Mouse (Mus musculus) limb, embryonic 14.5 days (tissue): ENCODE results near the gene Prkce. TPM values are rescaled to one million over a fixed set of nuclear protein-coding genes. Genes with fewer than 3 reads are reported as not detected.

ENCODE experiments used
- ATAC-seq: fragments of 200-750 bp; cut with Nextera tagmentation; 2 replicates; pipeline ENCODE4 v1.8.0; 2017; ENCODE audit warnings: low read depth, moderate number of reproducible peaks, moderate TSS enrichment; ENCODE audit not compliant: low FRiP score
- DNase-seq: peaks from one replicate; pipeline ENCODE4 v3.0.0-alpha.2; 2015; ENCODE audit warnings: low spot score
- H3K27ac ChIP-seq: fragments of 300-500 bp; sonication (generic); replicated peaks from 2 replicates; pipeline ENCODE4 v1.5.1; 2014; ENCODE audit warnings: low read depth, mild to moderate bottlenecking, low read length, moderate library complexity, mixed read lengths
- H3K27me3 ChIP-seq: fragments of 300-500 bp; sonication (generic); 2 replicates; pipeline ENCODE4 v1.6.1; 2014; ENCODE audit warnings: low read length, mixed read lengths; ENCODE audit not compliant: control insufficient read depth, insufficient read depth
- H3K36me3 ChIP-seq: fragments of 300-500 bp; sonication (generic); 2 replicates; pipeline ENCODE4 v1.6.1; 2014; ENCODE audit warnings: mild to moderate bottlenecking, low read length, moderate library complexity, mixed read lengths; ENCODE audit not compliant: control insufficient read depth, insufficient read depth
- H3K4me1 ChIP-seq: fragments of 300-500 bp; sonication (generic); 2 replicates; pipeline ENCODE4 v1.6.1; 2014; ENCODE audit warnings: antibody characterized with exemption, low read length, mixed read lengths; ENCODE audit not compliant: control insufficient read depth, insufficient read depth
- H3K4me2 ChIP-seq: fragments of 300-500 bp; sonication (generic); replicated peaks from 2 replicates; pipeline ENCODE4 v1.6.1; 2014; ENCODE audit warnings: low read depth, mild to moderate bottlenecking, low read length, moderate library complexity; ENCODE audit not compliant: severe bottlenecking
- H3K4me3 ChIP-seq: fragments of 300-500 bp; sonication (generic); replicated peaks from 2 replicates; pipeline ENCODE4 v1.5.1; 2014; ENCODE audit warnings: low read length
- H3K9ac ChIP-seq: fragments of 300-500 bp; sonication (generic); 2 replicates; pipeline ENCODE4 v1.6.1; 2014; ENCODE audit warnings: mild to moderate bottlenecking, low read depth, low read length, moderate library complexity; ENCODE audit not compliant: severe bottlenecking
- H3K9me3 ChIP-seq: fragments of 300-500 bp; sonication (generic); 2 replicates; pipeline ENCODE4 v1.6.1; 2016; ENCODE audit warnings: low read length; ENCODE audit not compliant: control insufficient read depth
- POLR2A ChIP-seq: fragments of 200-500 bp; IDR thresholded peaks from 2 replicates; pipeline ENCODE4 v1.8.0; 2012; ENCODE audit warnings: inconsistent platforms, mild to moderate bottlenecking, moderate library complexity, borderline replicate concordance; ENCODE audit not compliant: insufficient read depth, insufficient read length; ENCODE audit errors: extremely low read depth
- WGBS: fragments of 180-500 bp; shearing (Covaris S2); extraction: QIAGEN DNeasy Blood & Tissue Kit; methylation state at CpG from one replicate; pipeline ENCODE4 v1.1.7; 2014; 5-methylcytosine and 5-hydroxymethylcytosine counted together
- polyA plus RNA-seq, 2 experiments: library from polyadenylated mRNA; depleted of rRNA in 1 of 2; stranded (reverse) in 1 of 2; unstranded in 1 of 2; fragments of >200 nt; fragmentation: Nextera tagmentation in 1 of 2; extraction: Ambion mirVana in 1 of 2; gene quantifications; 2 replicates each; pipeline versions ENCODE4 v1.2.1 to v1.2.3; 2012 to 2014

Gene Prkce
- polyA plus RNA-seq, 2 experiments = 4.7 to 9.3 TPM

DNA sequence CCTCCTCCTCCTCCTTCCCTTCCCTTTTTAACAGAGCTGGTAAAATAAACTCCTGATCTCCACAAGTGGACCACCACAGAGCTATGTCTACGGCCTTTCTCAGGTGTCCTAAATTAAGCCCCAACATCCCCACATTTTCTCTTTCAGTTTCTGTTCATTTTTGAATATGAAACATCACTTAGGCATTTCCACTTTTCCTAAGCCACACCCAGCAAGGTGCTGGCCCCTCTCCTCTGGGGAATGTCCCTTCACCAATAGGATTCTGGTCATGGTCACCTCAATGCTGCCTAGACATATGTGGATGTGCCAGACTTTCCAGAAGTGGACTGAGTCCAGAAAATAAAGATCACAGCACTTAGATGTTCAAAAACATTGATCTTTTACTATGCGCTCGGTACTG is 193.3 kb downstream of the Prkce start:
- H3K9ac ChIP-seq = no peak overlapping the region
- H3K4me1 ChIP-seq = peaks cover 15% of the 10 kb centered on the region
- no peak for TF ChIP-seq POLR2A
- no peak overlapping the region for H3K4me3 ChIP-seq
- ATAC-seq = no peak
- H3K4me2 ChIP-seq = no peak overlapping the region
- H3K36me3 ChIP-seq = no peaks in the 10 kb centered on the region
- H3K27me3 ChIP-seq = no peaks in the 10 kb centered on the region
- H3K9me3 ChIP-seq = no peaks in the 10 kb centered on the region
- no peak overlapping the region for H3K27ac ChIP-seq
- no peak for DNase-seq
- WGBS = 85% methylated on average over 3 of the region's 3 CpGs

- H3K4me2 ChIP-seq = no peak overlapping the region
- WGBS = 64% methylated on average over 5 of the region's 5 CpGs
- no peak overlapping the region for H3K27ac ChIP-seq
- no peak for DNase-seq
- ATAC-seq = 0 out of 2 replicates have a peak, but pooled peaks have one; percentile 34
- no peak for TF ChIP-seq POLR2A
- no peaks in the 10 kb centered on the region for H3K27me3 ChIP-seq
- no peak overlapping the region for H3K9ac ChIP-seq
- H3K9me3 ChIP-seq = no peaks in the 10 kb centered on the region
- no peaks in the 10 kb centered on the region for H3K36me3 ChIP-seq
- peaks cover 20% of the 10 kb centered on the region for H3K4me1 ChIP-seq
- H3K4me3 ChIP-seq = no peak overlapping the region
These were observed 195.8 kb downstream of the Prkce start for GRCm38 (mm10) chr17:86363356-86363755.

DNA sequence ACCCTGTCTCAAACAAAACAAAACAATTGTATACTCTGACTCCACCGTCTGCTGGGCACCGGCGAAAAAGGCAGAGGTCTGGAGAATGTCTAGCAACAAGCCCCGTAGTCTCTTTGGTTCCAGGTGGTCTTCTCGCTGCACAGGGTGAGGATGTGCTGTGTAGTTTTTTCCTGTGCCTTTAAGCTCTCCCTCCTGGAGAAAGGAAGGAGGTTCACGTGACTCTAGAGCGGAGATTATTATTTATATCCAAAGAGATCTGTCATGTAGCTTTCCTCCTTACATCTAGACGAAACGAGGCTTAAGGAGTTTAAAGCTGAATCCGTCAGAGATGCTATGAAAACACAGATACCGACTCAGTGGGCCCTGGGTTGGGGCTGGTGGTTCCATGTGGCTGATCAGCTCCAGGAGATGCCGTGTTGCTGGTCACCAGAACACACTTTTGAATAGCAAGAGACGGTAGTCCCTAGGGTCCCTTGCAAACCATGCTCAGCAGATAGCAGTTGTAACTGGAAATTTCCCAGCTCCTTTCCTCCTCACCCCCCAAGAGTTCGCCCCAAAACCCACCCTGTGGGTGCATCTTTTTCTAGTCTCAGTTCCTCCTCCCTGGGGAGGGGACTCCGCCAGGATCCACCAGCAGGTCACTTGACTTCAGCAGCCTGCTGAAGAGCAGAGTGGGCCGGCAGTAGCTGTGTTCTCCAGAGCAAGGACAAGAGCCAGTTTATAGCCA is 196.9 kb downstream of the Prkce start:
- Histone ChIP-seq H3K9me3 (no peaks in the 10 kb centered on the region), H3K36me3 (no peaks in the 10 kb centered on the region), H3K4me2 (no peak overlapping the region), H3K27me3 (no peaks in the 10 kb centered on the region), H3K4me3 (no peak overlapping the region), H3K9ac (no peak overlapping the region), H3K4me1 (peaks cover 12% of the 10 kb centered on the region), H3K27ac (no peak overlapping the region)
- no peak for TF ChIP-seq POLR2A
- ATAC-seq (no peak), DNase-seq (no peak)
- WGBS = 62% methylated on average over 16 of the region's 16 CpGs

- no peak for ATAC-seq
These were observed 199.3 kb downstream of the Prkce start for GRCm38 (mm10) chr17:86366919-86367318.

GRCm38 (mm10) chr17:86367676-86368075 is 200.1 kb downstream of the Prkce start:
- ATAC-seq (no peak), DNase-seq (no peak)
- H3K36me3 ChIP-seq = no peaks in the 10 kb centered on the region
- H3K4me3 ChIP-seq = no peak overlapping the region
- 9% methylated on average over 7 of the region's 7 CpGs for WGBS
- no peak for TF ChIP-seq POLR2A
- H3K9me3 ChIP-seq = no peaks in the 10 kb centered on the region
- H3K27ac ChIP-seq = no peak overlapping the region
- no peaks in the 10 kb centered on the region for H3K27me3 ChIP-seq
- no peak overlapping the region for H3K4me2 ChIP-seq
- no peak overlapping the region for H3K9ac ChIP-seq
- H3K4me1 ChIP-seq = peaks cover 28% of the 10 kb centered on the region

More at GRCm38 (mm10) chr17:86366919-86367318, 199.3 kb downstream of the Prkce start:
- 70% methylated on average over 10 of the region's 10 CpGs for WGBS
- Histone ChIP-seq H3K4me3 (no peak overlapping the region), H3K27me3 (no peaks in the 10 kb centered on the region), H3K9ac (no peak overlapping the region), H3K4me1 (peaks cover 28% of the 10 kb centered on the region), H3K9me3 (no peaks in the 10 kb centered on the region), H3K4me2 (no peak overlapping the region), H3K27ac (no peak overlapping the region), H3K36me3 (no peaks in the 10 kb centered on the region)
- DNase-seq = no peak
- TF ChIP-seq POLR2A = no peak
